Mouse (Mus musculus) spleen, adult 2 months (tissue): ENCODE results near the gene Tacc2. TPM values are rescaled to one million over a fixed set of nuclear protein-coding genes. Genes with fewer than 3 reads are reported as not detected.
"Not testable (repeated sequence)": the region's sequence is repeated elsewhere in the genome, so short reads cannot be mapped to it uniquely, and the experiment has no call there.

Experiments used
- DNase-seq, 2 experiments: peaks; one replicate each; pipeline versions ENCODE4 v3.0.0 to v3.0.0-alpha.2; 2012 to 2021; ENCODE audit warnings: low spot score in 2 of 2, low read depth in 1 of 2
- H3K27ac ChIP-seq: fragments of 200-500 bp; 2 replicates; pipeline ENCODE4 v1.5.1; 2012; ENCODE audit warnings: low read length, inconsistent platforms; ENCODE audit not compliant: insufficient read depth
- H3K27me3 ChIP-seq: fragments of 200-500 bp; 2 replicates; pipeline ENCODE4 v1.6.1; 2012; ENCODE audit warnings: mild to moderate bottlenecking, moderate library complexity, low read length, inconsistent platforms; ENCODE audit not compliant: control insufficient read depth, insufficient read depth
- H3K36me3 ChIP-seq: fragments of 200-500 bp; 2 replicates; pipeline ENCODE4 v1.6.1; 2012; ENCODE audit warnings: mild to moderate bottlenecking, low read length, inconsistent platforms; ENCODE audit not compliant: control insufficient read depth, insufficient read depth
- H3K4me1 ChIP-seq: fragments of 200-500 bp; 2 replicates; pipeline ENCODE4 v1.6.1; 2011; ENCODE audit warnings: inconsistent platforms; ENCODE audit not compliant: control insufficient read depth, insufficient read depth, insufficient read length
- H3K4me3 ChIP-seq: fragments of 200-500 bp; 2 replicates; pipeline ENCODE4 v1.5.1; 2011; ENCODE audit warnings: mild to moderate bottlenecking, inconsistent platforms; ENCODE audit not compliant: insufficient read depth, insufficient read length; ENCODE audit errors: extremely low read depth
- CTCF ChIP-seq: fragments of 200-500 bp; IDR thresholded peaks from 2 replicates; pipeline ENCODE4 v1.5.1; 2011; ENCODE audit warnings: mild to moderate bottlenecking, inconsistent platforms; ENCODE audit not compliant: insufficient read depth, insufficient read length, insufficient replicate concordance; ENCODE audit errors: extremely low read depth
- POLR2A ChIP-seq: fragments of 200-500 bp; IDR thresholded peaks from 2 replicates; pipeline ENCODE4 v1.6.1; 2011; ENCODE audit warnings: low read depth, low read length, inconsistent platforms
- WGBS: fragments of 180-500 bp; shearing (Covaris S2); methylation state at CpG from one replicate; pipeline ENCODE4 v1.1.7; 2018; 5-methylcytosine and 5-hydroxymethylcytosine counted together
- polyA plus RNA-seq: library from polyadenylated mRNA; depleted of rRNA; stranded (reverse); fragments of >200 nt; gene quantifications from 2 replicates; pipeline ENCODE4 v1.2.3, GENCODE M21; 2012

Tacc2 gene
- polyA plus RNA-seq, 1 experiment, result 4.3 TPM

GRCm38 (mm10) chr7:130659129-130659528 is 81.9 kb downstream of the Tacc2 start:
- Histone ChIP-seq H3K36me3 (no peaks in the 10 kb centered on the region), H3K27me3 (no peaks in the 10 kb centered on the region), H3K27ac (no peak overlapping the region), H3K4me3 (no peak overlapping the region), H3K4me1 (no peaks in the 10 kb centered on the region; the same call in 1 of the 2 replicates)
- 86% methylated on average over 5 of the region's 5 CpGs for WGBS
- DNase-seq, result no peak
- TF ChIP-seq POLR2A (no peak), CTCF (no peak)

- WGBS, result 92% methylated on average over 5 of the region's 5 CpGs
These were observed 85.0 kb downstream of the Tacc2 start for GRCm38 (mm10) chr7:130662250-130662649.

GRCm38 (mm10) chr7:130662869-130663268 is 85.6 kb downstream of the Tacc2 start:
- Histone ChIP-seq H3K4me1 (no peaks in the 10 kb centered on the region), H3K36me3 (no peaks in the 10 kb centered on the region), H3K27ac (no peak overlapping the region), H3K27me3 (no peaks in the 10 kb centered on the region), H3K4me3 (no peak overlapping the region)
- DNase-seq, result no peak
- 85% methylated on average over 4 of the region's 4 CpGs for WGBS
- TF ChIP-seq POLR2A (no peak), CTCF (no peak)

More at GRCm38 (mm10) chr7:130662250-130662649, 85.0 kb downstream of the Tacc2 start:
- TF ChIP-seq CTCF (no peak), POLR2A (no peak)
- Histone ChIP-seq H3K27me3 (no peaks in the 10 kb centered on the region), H3K4me1 (no peaks in the 10 kb centered on the region; the same call in 1 of the 2 replicates), H3K36me3 (no peaks in the 10 kb centered on the region), H3K27ac (no peak overlapping the region), H3K4me3 (no peak overlapping the region)
- no peak for DNase-seq

GRCm38 (mm10) chr7:130664037-130664436 is 86.8 kb downstream of the Tacc2 start:
- 93% methylated on average over 5 of the region's 5 CpGs for WGBS
- no peaks in the 10 kb centered on the region for H3K4me1 ChIP-seq
- no peak overlapping the region for H3K27ac ChIP-seq
- TF ChIP-seq POLR2A, result no peak
- no peak for TF ChIP-seq CTCF
- no peaks in the 10 kb centered on the region for H3K36me3 ChIP-seq
- no peak overlapping the region for H3K4me3 ChIP-seq
- DNase-seq, result no peak
- H3K27me3 ChIP-seq, result no peaks in the 10 kb centered on the region

- no peaks in the 10 kb centered on the region for H3K36me3 ChIP-seq
- no peak for DNase-seq
- H3K4me1 ChIP-seq, result no peaks in the 10 kb centered on the region
- TF ChIP-seq POLR2A (no peak), CTCF (no peak)
- H3K27me3 ChIP-seq, result no peaks in the 10 kb centered on the region
- H3K27ac ChIP-seq, result no peak overlapping the region
- H3K4me3 ChIP-seq, result no peak overlapping the region
- 94% methylated on average over 5 of the region's 5 CpGs for WGBS
These were observed 87.4 kb downstream of the Tacc2 start for GRCm38 (mm10) chr7:130664629-130665028.

- no peak for DNase-seq
- TF ChIP-seq CTCF (no peak), POLR2A (no peak)
- 94% methylated on average over 9 of the region's 9 CpGs for WGBS
- Histone ChIP-seq H3K27me3 (no peaks in the 10 kb centered on the region), H3K36me3 (no peaks in the 10 kb centered on the region), H3K27ac (no peak overlapping the region), H3K4me3 (no peak overlapping the region), H3K4me1 (no peaks in the 10 kb centered on the region)
These were observed 88.1 kb downstream of the Tacc2 start for GRCm38 (mm10) chr7:130665358-130665757.

- not testable (repeated sequence) for DNase-seq, H3K4me1 ChIP-seq, H3K27me3 ChIP-seq, H3K36me3 ChIP-seq, H3K4me3 ChIP-seq, H3K27ac ChIP-seq
- 93% methylated on average over 1 of the region's 1 CpGs for WGBS
These were observed 90.8 kb downstream of the Tacc2 start for GRCm38 (mm10) chr7:130668013-130668412.
